ENCODE assay signal across 10 mouse cellular contexts in the genomic region with DNA sequence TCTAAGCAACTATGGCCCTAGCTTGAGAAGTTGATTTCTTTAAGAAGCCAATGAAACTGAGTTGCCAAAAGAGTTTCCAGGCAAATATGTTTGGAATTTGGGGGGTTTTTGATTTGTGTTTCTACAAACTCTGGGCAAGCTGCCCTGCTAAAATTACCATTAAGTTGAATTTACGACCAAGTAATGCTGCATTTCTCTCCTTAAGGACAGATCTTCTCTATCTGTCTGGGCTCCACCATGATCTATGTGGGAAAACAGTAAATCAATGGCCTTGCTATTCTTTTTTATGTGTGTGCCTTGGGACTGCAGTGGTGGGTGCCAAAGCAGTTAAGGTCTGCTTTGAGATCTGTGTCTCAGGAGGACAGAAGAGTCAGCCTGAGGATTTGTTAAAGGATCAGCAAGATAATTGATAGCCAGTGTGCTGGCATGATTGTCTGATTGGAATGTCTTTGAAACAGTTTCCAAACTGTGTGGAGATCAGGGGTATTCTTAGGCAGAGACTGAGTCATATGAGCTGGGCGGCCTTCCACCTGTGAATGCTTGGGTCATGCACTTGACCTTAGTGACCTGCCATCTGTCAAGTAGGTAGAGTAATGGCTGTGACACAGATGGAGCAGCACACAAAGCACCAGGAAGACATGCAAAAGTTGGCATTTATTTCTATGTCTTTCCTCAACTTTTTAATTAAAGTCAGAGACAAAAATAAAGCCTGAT.
DNase-seq lines count a peak whose midpoint lies in the region; ATAC-seq lines count a peak whose summit lies in the region.
"Had no signal": no experiment of that assay in that cellular context is flagged by ENCODE, and none has a peak within 500 bp of the region (broad histone marks: within the 10 kb centered on the region; RNA-seq: fewer than 3 reads in every experiment).

No protein-coding gene starts in this region.

- peak; percentile 6 for DNase-seq in lung, postnatal 36 days
- no peak for DNase-seq in lung, postnatal 4 days
- peak; percentile 64 to 66 for DNase-seq in adrenal gland, postnatal 36 days
- DNase-seq in kidney, adult 9 months, result peak; percentile 37
- DNase-seq in right cerebral cortex, postnatal 25 days, result no peak
- no peak for DNase-seq in frontal cortex, adult 2 months (ENCODE audit: extremely low spot score in 1 of 2, low spot score in 1 of 2)
- DNase-seq: cerebellum, postnatal 36 days; gastrocnemius, postnatal 10 days; thymus, postnatal 4 days had no signal

- no peak for ATAC-seq in erythroblast, adult 5-6 weeks (replicated peaks; ENCODE audit: low FRiP score, poor library complexity, severe bottlenecking)

Comparison
In these comparisons a context has a peak if more than half of its experiments do, and no peak if none do; other contexts are left out.
1. DNase-seq: peak in lung, postnatal 36 days (single experiment), adrenal gland, postnatal 36 days (2 of 2) and kidney, adult 9 months (single experiment); none in lung, postnatal 4 days (0 of 2), right cerebral cortex, postnatal 25 days (single experiment) and frontal cortex, adult 2 months (0 of 2).